Mouse (Mus musculus) testis, adult 2 months (tissue): ENCODE results near the gene Inafm1.

ENCODE experiments used
- CTCF ChIP-seq: fragments of 200-500 bp; IDR thresholded peaks from 2 replicates; pipeline ENCODE4 v1.5.1; 2012; ENCODE audit warnings: low read depth, mild to moderate bottlenecking, inconsistent platforms, low read length, moderate library complexity; ENCODE audit not compliant: control insufficient read depth, insufficient read depth, insufficient replicate concordance
- POLR2A ChIP-seq: fragments of 200-500 bp; IDR thresholded peaks from 2 replicates; pipeline ENCODE4 v1.6.1; 2012; ENCODE audit warnings: low read depth, mild to moderate bottlenecking, inconsistent platforms, low read length, moderate library complexity; ENCODE audit not compliant: control insufficient read depth

- TF ChIP-seq CTCF (no peak), POLR2A (no peak)
These were observed 22.7 kb upstream of the Inafm1 start for GRCm38 (mm10) chr7:16296146-16296545.
